Mouse (Mus musculus) lung, embryonic 16.5 days (tissue): ENCODE measurements around the gene Mxi1. TPM values are rescaled to one million over a fixed set of nuclear protein-coding genes. Genes with fewer than 3 reads are reported as not detected.
A peak's percentile ranks its signal among the peaks of the same experiment; 100 is the strongest.

Experiments used
- ATAC-seq: fragments of 200-750 bp; cut with Nextera tagmentation; 2 replicates; pipeline ENCODE4 v1.8.0; 2017; ENCODE audit warnings: low read depth, mild to moderate bottlenecking, moderate library complexity
- H3K27ac ChIP-seq: fragments of 300-500 bp; sonication (generic); 2 replicates; pipeline ENCODE4 v1.5.1; 2014; ENCODE audit warnings: mild to moderate bottlenecking, control low read depth, low read length
- H3K27me3 ChIP-seq: fragments of 300-500 bp; sonication (generic); 2 replicates; pipeline ENCODE4 v1.6.1; 2014; ENCODE audit warnings: low read depth, low read length, mixed read lengths; ENCODE audit not compliant: control insufficient read depth, insufficient read depth
- H3K36me3 ChIP-seq: fragments of 300-500 bp; sonication (generic); 2 replicates; pipeline ENCODE4 v1.6.1; 2014; ENCODE audit warnings: low read length; ENCODE audit not compliant: control insufficient read depth, insufficient read depth
- H3K4me1 ChIP-seq: fragments of 300-500 bp; sonication (generic); replicated peaks from 2 replicates; pipeline ENCODE4 v1.6.1; 2014; ENCODE audit warnings: low read length, mixed read lengths; ENCODE audit not compliant: control insufficient read depth, insufficient read depth
- H3K4me2 ChIP-seq: fragments of 300-500 bp; sonication (generic); 2 replicates; pipeline ENCODE4 v1.6.1; 2014; ENCODE audit warnings: low read depth, low read length, control low read depth
- H3K4me3 ChIP-seq: fragments of 300-500 bp; sonication (generic); 2 replicates; pipeline ENCODE4 v1.5.1; 2014; ENCODE audit warnings: mild to moderate bottlenecking, low read length, control low read depth
- H3K9ac ChIP-seq: fragments of 300-500 bp; sonication (generic); 2 replicates; pipeline ENCODE4 v1.6.1; 2014; ENCODE audit warnings: low read length, control low read depth
- H3K9me3 ChIP-seq: fragments of 300-500 bp; sonication (generic); 2 replicates; pipeline ENCODE4 v1.6.1; 2016; ENCODE audit warnings: low read length; ENCODE audit not compliant: control insufficient read depth
- WGBS: fragments of 180-500 bp; shearing (Covaris S2); extraction: QIAGEN DNeasy Blood & Tissue Kit; methylation state at CpG from one replicate; pipeline ENCODE4 v1.1.7; 2014; 5-methylcytosine and 5-hydroxymethylcytosine counted together
- polyA plus RNA-seq: library from polyadenylated mRNA; unstranded; fragments of >200 nt; fragmentation: Nextera tagmentation; extraction: Ambion mirVana; gene quantifications from 2 replicates; pipeline ENCODE4 v1.2.1, GENCODE M21; 2015

Gene Mxi1
- polyA plus RNA-seq, 1 experiment from 2014 or later = 22.6 TPM

- ATAC-seq = no peak
- Histone ChIP-seq H3K4me3 (no peak overlapping the region), H3K9ac (no peak overlapping the region), H3K27ac (peak overlapping the region; percentile 39; the same call in 1 of the 2 replicates), H3K4me1 (peaks cover 13% of the 10 kb centered on the region), H3K27me3 (no peaks in the 10 kb centered on the region), H3K4me2 (no peak overlapping the region), H3K36me3 (no peaks in the 10 kb centered on the region), H3K9me3 (no peaks in the 10 kb centered on the region)
- 70% methylated on average over 9 of the region's 9 CpGs for WGBS
Measured at GRCm38 (mm10) chr19:53320264-53321110, 10.2 kb downstream of the Mxi1 start.

GRCm38 (mm10) chr19:53321273-53321672 lies 11.0 kb downstream of the Mxi1 start:
- Histone ChIP-seq H3K27ac (peak overlapping the region; percentile 39; the same call in 1 of the 2 replicates), H3K4me1 (peaks cover 19% of the 10 kb centered on the region), H3K27me3 (no peaks in the 10 kb centered on the region), H3K36me3 (no peaks in the 10 kb centered on the region), H3K9me3 (no peaks in the 10 kb centered on the region), H3K4me2 (peak overlapping the region; percentile 9; the same call in 1 of the 2 replicates), H3K9ac (0 out of 2 replicates have a peak overlapping the region, but pooled peaks have one; percentile 13), H3K4me3 (no peak overlapping the region)
- 33% methylated on average over 10 of the region's 10 CpGs for WGBS
- peak; percentile 53 for ATAC-seq

GRCm38 (mm10) chr19:53322438-53323048 lies 12.2 kb downstream of the Mxi1 start:
- WGBS = 89% methylated on average over 12 of the region's 12 CpGs

GRCm38 (mm10) chr19:53324866-53325265 lies 14.5 kb downstream of the Mxi1 start:
- no peak for ATAC-seq
- Histone ChIP-seq H3K4me2 (no peak overlapping the region), H3K27ac (no peak overlapping the region)

More at GRCm38 (mm10) chr19:53322438-53323048, 12.2 kb downstream of the Mxi1 start:
- Histone ChIP-seq H3K4me1 (peaks cover 19% of the 10 kb centered on the region), H3K27me3 (no peaks in the 10 kb centered on the region), H3K9ac (no peak overlapping the region), H3K27ac (no peak overlapping the region), H3K4me3 (no peak overlapping the region), H3K36me3 (no peaks in the 10 kb centered on the region), H3K9me3 (no peaks in the 10 kb centered on the region), H3K4me2 (no peak overlapping the region)
- no peak for ATAC-seq

GRCm38 (mm10) chr19:53325578-53326295 lies 15.4 kb downstream of the Mxi1 start:
- ATAC-seq = no peak
- Histone ChIP-seq H3K9ac (peak overlapping the region; percentile 51), H3K9me3 (no peaks in the 10 kb centered on the region), H3K4me2 (peak overlapping the region; percentile 57), H3K27ac (0 out of 2 replicates have a peak overlapping the region, but pooled peaks have one; percentile 3), H3K27me3 (no peaks in the 10 kb centered on the region), H3K4me3 (peak overlapping the region; percentile 33), H3K36me3 (no peaks in the 10 kb centered on the region), H3K4me1 (peaks cover 23% of the 10 kb centered on the region)
- 15% methylated on average over 27 of the region's 27 CpGs for WGBS

More at GRCm38 (mm10) chr19:53324866-53325265, 14.5 kb downstream of the Mxi1 start:
- H3K4me1 ChIP-seq = peaks cover 19% of the 10 kb centered on the region
- no peak overlapping the region for H3K4me3 ChIP-seq
- no peaks in the 10 kb centered on the region for H3K9me3 ChIP-seq
- no peaks in the 10 kb centered on the region for H3K36me3 ChIP-seq
- WGBS = 56% methylated on average over 6 of the region's 6 CpGs
- H3K9ac ChIP-seq = no peak overlapping the region
- no peaks in the 10 kb centered on the region for H3K27me3 ChIP-seq

GRCm38 (mm10) chr19:53328116-53328515 lies 17.8 kb downstream of the Mxi1 start:
- Histone ChIP-seq H3K9ac (no peak overlapping the region), H3K27me3 (no peaks in the 10 kb centered on the region), H3K4me1 (peaks cover 12% of the 10 kb centered on the region; the same call in 1 of the 2 replicates), H3K9me3 (no peaks in the 10 kb centered on the region), H3K4me2 (no peak overlapping the region), H3K36me3 (peaks cover 6% of the 10 kb centered on the region; the same call in 1 of the 2 replicates), H3K27ac (no peak overlapping the region), H3K4me3 (no peak overlapping the region)
- ATAC-seq = no peak
- 65% methylated on average over 9 of the region's 9 CpGs for WGBS

GRCm38 (mm10) chr19:53329221-53329991 lies 19.1 kb downstream of the Mxi1 start:
- no peaks in the 10 kb centered on the region for H3K27me3 ChIP-seq

GRCm38 (mm10) chr19:53329992-53330381 lies 19.7 kb downstream of the Mxi1 start:
- WGBS = 0% methylated on average over 24 of the region's 29 CpGs
- peak overlapping the region; percentile 75 for H3K27ac ChIP-seq
- peak; percentile 88 for ATAC-seq
- H3K4me1 ChIP-seq = peaks cover 12% of the 10 kb centered on the region; the same call in 1 of the 2 replicates
- H3K27me3 ChIP-seq = no peaks in the 10 kb centered on the region
- H3K4me3 ChIP-seq = peak overlapping the region; percentile 93
- no peaks in the 10 kb centered on the region for H3K9me3 ChIP-seq
- H3K36me3 ChIP-seq = peaks cover 7% of the 10 kb centered on the region; the same call in 1 of the 2 replicates
- peak overlapping the region; percentile 85 for H3K9ac ChIP-seq
- peak overlapping the region; percentile 96 for H3K4me2 ChIP-seq

More at GRCm38 (mm10) chr19:53329221-53329991, 19.1 kb downstream of the Mxi1 start:
- Histone ChIP-seq H3K4me1 (peaks cover 12% of the 10 kb centered on the region; the same call in 1 of the 2 replicates), H3K9me3 (no peaks in the 10 kb centered on the region), H3K4me2 (peak overlapping the region; percentile 96), H3K9ac (peak overlapping the region; percentile 85), H3K36me3 (peaks cover 7% of the 10 kb centered on the region; the same call in 1 of the 2 replicates), H3K4me3 (peak overlapping the region; percentile 93), H3K27ac (peak overlapping the region; percentile 75)
- WGBS = under 1% methylated on average over 105 of the region's 106 CpGs
- ATAC-seq = peak; percentile 87
